Mouse (Mus musculus): ENCODE results near the gene Spout1.
"Not testable (repeated sequence)": the region's sequence is repeated elsewhere in the genome, so short reads cannot be mapped to it uniquely, and the experiment has no call there.

Gene Spout1

GRCm38 (mm10) chr2:30176561-30176960, 1.7 kb downstream of the Spout1 start:
- DNase-seq: no peak

DNA sequence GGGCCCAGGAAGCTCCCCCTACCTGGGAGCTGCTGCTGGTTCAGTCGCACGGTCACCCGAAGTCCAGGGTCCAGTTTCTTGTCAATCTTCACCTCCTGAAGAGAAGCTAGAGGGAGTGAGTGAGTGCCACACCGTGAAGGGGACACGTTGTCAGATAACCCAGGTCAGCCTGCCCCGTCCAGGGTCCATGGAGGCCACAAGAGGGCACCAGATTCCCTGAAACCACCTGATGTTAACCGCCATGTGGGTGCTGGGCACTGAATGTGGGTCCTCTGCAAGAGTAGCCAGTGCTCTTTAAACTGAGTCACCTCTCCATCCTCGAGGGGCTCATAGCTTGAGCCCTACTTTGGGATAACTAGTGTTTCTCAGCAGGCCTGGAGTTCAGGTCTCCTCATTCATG, 2.4 kb downstream of the Spout1 start:
- DNase-seq: no peak

DNA sequence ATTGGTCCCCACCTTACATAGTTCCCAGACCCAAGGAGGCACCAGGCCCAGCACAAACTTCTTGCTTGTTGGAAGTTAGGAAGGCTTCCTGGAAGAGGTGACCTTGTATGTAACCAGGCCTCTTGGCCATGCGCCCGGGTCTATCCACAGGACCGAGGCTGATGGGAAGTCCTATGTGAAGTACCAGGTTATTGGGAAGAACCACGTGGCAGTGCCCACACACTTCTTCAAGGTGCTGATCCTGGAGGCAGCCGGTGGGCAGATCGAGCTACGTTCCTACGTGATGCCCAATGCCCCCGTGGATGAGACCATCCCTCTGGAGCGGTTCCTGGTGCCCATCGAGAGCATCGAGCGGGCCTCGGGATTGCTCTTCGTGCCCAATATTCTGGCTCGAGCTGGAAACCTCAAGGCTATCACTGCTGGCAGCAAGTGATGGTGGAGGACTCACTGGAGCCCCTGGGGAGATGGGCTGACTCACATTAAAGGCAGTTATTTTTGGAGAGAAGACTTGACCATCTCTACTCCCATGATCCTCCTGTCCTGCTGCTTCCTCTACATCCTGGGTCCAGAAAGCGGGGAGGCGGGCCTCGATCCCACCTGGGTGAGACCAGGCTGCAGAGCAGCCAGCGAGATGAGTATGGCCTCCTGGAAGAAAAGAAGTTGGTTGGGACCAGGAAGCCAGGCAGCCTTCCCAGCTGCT, 4.6 kb downstream of the Spout1 start:
- no peak for DNase-seq

GRCm38 (mm10) chr2:30171997-30172382, 6.3 kb downstream of the Spout1 start:
- DNase-seq: no peak

DNA sequence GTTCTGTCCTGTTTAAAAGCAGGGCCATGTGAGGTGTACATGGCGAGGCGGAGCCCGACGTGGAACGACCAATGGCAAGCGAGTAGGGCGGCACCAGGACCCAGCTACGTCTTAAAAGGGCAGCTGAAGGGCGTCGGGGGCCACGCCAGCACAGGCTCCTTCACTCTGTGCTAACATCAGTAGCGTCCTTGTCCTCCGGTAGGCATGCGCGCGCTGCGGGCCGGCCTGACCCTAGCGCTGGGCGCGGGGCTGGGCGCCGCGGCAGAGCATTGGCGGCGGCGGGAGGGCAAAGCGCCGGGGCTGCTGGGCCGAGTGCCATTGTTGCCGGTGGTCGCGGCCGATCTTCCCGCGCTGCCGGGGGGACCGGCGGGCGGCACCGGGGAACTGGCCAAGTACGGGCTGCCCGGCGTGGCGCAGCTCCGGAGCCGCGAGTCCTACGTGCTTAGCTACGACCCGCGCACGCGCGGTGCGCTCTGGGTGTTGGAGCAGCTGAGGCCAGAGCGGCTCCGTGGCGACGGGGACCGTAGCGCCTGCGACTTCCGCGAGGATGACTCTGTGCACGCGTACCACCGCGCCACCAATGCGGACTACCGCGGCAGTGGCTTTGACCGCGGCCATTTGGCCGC, 6.8 kb downstream of the Spout1 start, which contains the start of gene Endog:
TSS of gene Endog (plus strand) at position 123 of the 626 bp plus-strand sequence.
- peak; percentile 92 for DNase-seq

- DNase-seq: no peak
These were observed 11.6 kb downstream of the Spout1 start for GRCm38 (mm10) chr2:30166677-30167076.

DNA sequence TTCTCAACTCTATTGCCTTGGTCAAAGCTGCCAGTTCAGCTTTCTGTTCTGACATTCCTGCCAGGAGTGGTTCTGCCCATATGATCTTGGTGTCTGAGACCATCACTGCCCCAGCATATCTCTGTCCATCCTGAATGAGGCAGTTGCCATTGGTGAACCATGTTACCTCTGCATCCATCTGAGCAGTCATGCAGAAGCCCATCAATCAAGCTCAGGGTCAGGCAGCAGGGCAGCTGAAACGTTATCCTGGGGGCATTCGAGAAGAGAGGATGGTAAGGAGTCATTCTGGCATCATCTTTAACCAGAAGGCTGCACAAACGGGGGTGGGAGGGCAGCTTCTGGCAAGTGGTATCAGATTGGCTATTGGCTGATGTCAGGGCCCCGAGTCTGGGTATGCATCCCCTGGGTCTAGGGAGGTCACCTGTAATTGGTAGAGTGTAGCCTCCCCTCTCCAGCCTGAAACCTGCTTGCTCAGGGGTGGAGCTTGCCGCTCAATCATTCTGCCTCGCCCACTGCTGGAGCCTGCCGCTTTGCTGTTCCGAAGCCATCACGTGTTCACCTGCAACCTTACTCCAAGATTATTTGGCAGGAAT, 13.8 kb downstream of the Spout1 start:
- no peak for DNase-seq

- DNase-seq: no peak
These were observed 16.4 kb downstream of the Spout1 start for GRCm38 (mm10) chr2:30161809-30162208.

GRCm38 (mm10) chr2:30159871-30160270, 18.4 kb downstream of the Spout1 start:
- DNase-seq: not testable (repeated sequence)

GRCm38 (mm10) chr2:30152616-30153015, 25.6 kb downstream of the Spout1 start:
- DNase-seq: no peak

- no peak for DNase-seq
These were observed 26.4 kb downstream of the Spout1 start for GRCm38 (mm10) chr2:30151840-30152239.

DNA sequence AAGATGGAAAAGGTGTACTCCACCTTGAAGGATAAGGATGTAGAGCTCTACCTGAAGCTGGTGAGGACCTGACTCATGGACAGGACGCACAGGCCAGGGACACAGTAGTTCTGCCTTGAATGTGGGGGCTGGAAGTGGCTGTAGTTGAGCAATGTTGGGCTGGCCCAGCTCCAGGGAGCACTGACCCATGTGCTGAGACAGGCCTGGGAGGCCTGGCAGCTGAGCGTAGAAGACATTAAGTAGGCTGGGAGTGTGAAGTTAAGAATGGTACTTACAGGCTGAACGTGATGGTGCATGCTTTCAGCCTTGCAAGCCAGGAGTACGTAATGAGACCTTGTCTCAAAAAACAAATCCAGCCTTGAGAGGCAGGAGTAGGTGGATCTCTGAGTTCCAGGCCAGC, 30.8 kb downstream of the Spout1 start:
- DNase-seq: no peak

GRCm38 (mm10) chr2:30144436-30144835, 33.8 kb downstream of the Spout1 start:
- DNase-seq: no peak

DNA sequence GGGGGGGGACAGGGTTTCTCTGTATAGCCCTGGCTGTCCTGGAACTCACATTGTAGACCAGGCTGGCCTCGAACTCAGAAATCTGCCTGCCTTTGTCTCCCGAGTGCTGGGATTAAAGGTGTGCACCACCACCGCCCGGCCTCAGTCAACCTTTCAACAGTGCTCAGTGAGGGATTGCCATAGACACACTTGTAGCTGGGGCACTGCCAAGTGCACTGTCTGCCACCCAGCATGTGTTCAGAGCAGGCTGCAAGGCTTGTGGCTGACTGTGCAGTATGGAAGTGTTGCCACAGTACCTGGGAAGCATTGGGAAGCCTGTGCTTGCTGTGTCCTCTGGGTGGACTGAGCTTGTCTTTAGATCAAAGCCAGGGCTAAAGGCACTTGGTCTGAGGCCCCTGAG, 38.2 kb downstream of the Spout1 start:
- DNase-seq: not testable (repeated sequence)

GRCm38 (mm10) chr2:30136458-30136857, 41.8 kb downstream of the Spout1 start:
- no peak for DNase-seq

DNA sequence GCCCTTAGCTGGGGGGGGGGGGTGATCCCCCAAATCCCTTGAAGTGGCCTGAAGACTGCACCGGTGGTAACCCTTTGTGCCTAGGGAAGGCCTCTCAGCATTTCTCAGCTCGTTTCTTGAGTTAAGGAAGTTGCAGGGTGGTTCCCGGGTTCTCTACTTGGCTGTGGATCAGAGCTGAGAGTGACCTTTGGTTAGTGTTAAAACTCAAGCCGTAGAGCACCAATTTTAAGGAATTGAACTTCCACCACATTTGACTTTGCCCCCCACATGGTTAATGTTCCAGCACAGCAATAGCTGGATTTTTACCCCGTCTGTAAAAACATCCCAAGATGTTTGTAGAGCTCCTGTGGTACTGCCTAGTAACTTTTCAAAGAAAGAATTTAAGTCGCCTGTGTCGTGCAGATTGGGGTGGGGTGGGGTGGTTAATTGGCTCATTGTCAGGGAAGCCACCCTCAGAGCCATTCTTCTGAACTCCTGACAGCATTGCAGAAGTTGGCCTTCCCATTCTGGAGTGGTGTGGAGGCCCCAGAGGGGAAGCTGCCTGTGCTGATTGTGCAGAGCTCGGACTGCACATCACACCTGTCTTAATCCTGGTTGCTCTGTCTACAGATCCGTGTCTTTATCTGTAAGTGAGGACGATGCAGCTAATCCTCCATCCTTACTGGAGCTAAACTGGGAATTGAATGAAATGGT, 43.2 kb downstream of the Spout1 start:
- DNase-seq: no peak

- no peak for DNase-seq
These were observed 43.9 kb downstream of the Spout1 start for GRCm38 (mm10) chr2:30134378-30134711.

DNA sequence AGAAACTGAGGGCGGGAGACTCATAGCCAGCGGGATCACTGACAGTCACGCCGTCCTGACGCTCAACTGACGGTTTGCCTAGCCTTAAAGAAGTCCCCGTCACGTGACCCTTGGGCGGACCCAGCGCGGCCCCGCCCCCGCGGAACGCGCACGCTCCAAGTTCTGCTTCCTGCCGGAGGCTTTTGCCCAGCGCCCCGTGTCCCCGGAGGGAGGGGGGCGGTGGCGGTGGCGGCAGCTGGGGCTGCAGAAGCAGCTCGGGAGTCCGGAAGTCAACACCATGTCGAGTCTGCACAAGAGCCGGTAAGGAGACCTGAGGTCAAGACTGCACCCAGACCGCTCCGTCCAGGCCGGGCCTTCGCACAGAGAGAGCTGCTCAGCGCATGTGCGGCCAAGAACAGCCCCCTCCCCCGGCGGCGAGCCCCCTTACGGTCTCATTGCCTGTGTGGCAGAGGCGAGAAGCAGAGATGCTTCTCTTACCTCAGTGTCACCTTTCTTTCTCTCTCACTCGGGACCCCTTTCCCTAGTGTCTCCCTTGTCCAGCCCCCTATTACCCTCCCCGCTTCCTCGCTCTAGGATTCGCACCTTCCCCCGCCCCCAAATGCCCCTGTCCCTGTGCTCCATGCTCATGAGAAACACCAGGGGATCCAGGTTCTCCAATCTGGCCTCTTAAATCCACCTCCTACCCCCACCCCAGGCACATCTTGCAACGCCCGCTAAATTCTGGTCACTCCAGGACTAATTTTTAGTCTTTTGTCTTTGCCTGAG, 44.5 kb downstream of the Spout1 start, which contains the start of gene Tbc1d13:
TSS of gene Tbc1d13 (plus strand) at position 134 of the 765 bp plus-strand sequence.
- DNase-seq: peak; percentile 98

- no peak for DNase-seq
These were observed 45.3 kb downstream of the Spout1 start for GRCm38 (mm10) chr2:30132801-30133612.

- not testable (repeated sequence) for DNase-seq
These were observed 47.0 kb downstream of the Spout1 start for GRCm38 (mm10) chr2:30131240-30131639.

DNA sequence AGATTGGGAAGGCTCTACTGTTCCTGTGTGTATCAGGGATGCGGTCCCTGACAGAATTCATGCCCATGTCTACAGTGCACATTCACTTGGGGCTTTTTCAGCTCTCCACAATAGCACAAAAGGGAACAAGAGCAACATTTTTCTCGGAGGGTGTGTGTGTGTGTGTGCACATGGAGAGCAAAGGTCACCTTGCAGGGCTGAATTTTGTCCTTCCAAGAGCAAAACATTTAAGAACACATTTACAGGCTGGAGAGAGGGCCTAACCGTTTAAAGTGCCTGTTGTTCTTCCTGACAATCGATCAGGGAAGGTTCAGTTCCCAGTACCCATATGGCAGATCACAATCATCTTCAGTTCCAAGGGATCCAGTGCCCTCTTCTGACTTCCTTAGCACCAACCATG, 48.1 kb downstream of the Spout1 start:
- DNase-seq: no peak

DNA sequence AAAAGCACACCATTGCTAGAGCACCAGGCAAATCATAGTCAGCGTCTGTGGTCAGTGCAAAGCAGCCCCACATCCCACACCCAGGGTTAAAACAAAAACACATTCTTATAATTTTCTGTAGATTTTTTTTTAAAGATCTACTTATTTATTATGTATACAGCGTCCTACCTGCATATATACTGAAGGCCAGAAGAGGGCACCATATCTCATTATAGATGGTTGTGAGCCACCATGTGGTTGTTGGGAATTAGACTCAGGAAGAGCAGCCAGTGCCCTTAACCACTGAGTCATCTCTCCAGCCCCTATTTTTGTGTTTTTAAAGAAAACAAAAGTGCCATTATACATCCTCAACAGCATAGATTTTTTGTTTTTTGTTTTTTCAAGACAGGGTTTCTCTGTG, 49.5 kb downstream of the Spout1 start:
- peak; percentile 24 for DNase-seq
